In genomic region chr2:92138736-92139135, GRCm38 (mm10) we compare ENCODE assay signal across 18 mouse cellular contexts. TPM values are rescaled to one million over a fixed set of nuclear protein-coding genes. Genes with fewer than 3 reads are reported as not detected.
DNase-seq lines count a peak whose midpoint lies in the region; ATAC-seq lines count a peak whose summit lies in the region.
"Had no signal": no experiment of that assay in that cellular context is flagged by ENCODE, and none has a peak within 500 bp of the region (broad histone marks: within the 10 kb centered on the region; RNA-seq: fewer than 3 reads in every experiment).

No protein-coding gene starts in this region.

- H3K27me3 ChIP-seq in lung, embryonic 16.5 days (ENCODE audit: control insufficient read depth, insufficient read depth, low read depth, low read length): no peaks in the 10 kb centered on the region
- H3K27me3 ChIP-seq: liver, embryonic 15.5 days; stomach, embryonic 15.5 days had no signal

- H3K4me3 ChIP-seq in lung, embryonic 16.5 days (ENCODE audit: low read length): no peak overlapping the region
- H3K4me3 ChIP-seq: forebrain, embryonic 10.5 days; hindbrain, embryonic 10.5 days; liver, embryonic 15.5 days; megakaryocyte, embryonic 14.5 days; stomach, embryonic 15.5 days had no signal

- intact Hi-C loops in heart, postnatal 36 days (cut with DNase I): no loop called here

- no peak overlapping the region for H3K27ac ChIP-seq in lung, embryonic 16.5 days (ENCODE audit: low read length)
- H3K27ac ChIP-seq: forebrain, embryonic 10.5 days; hindbrain, embryonic 10.5 days; liver, embryonic 15.5 days; stomach, embryonic 15.5 days had no signal

- H3K4me1 ChIP-seq in lung, embryonic 16.5 days (replicated peaks; ENCODE audit: control insufficient read depth, insufficient read depth, low read length): peaks cover 11% of the 10 kb centered on the region
- H3K4me1 ChIP-seq: liver, embryonic 15.5 days had no signal

- H3K36me3 ChIP-seq in lung, embryonic 16.5 days (ENCODE audit: control insufficient read depth, insufficient read depth, low read length): no peaks in the 10 kb centered on the region
- H3K36me3 ChIP-seq: forebrain, embryonic 10.5 days; hindbrain, embryonic 10.5 days; liver, embryonic 15.5 days; stomach, embryonic 15.5 days had no signal

- ATAC-seq in lung, embryonic 16.5 days (ENCODE audit: low read depth): peak; percentile 34; the same call in 1 of the 2 replicates
- ATAC-seq: midbrain, embryonic 16.5 days had no signal

- no peak overlapping the region for H3K9ac ChIP-seq in lung, embryonic 16.5 days (ENCODE audit: low read length)
- H3K9ac ChIP-seq: liver, embryonic 15.5 days; stomach, embryonic 15.5 days had no signal

- H3K4me2 ChIP-seq in lung, embryonic 16.5 days (ENCODE audit: low read depth, low read length): no peak overlapping the region
- H3K4me2 ChIP-seq: liver, embryonic 15.5 days; stomach, embryonic 15.5 days had no signal

- DNase-seq in adrenal gland, postnatal 10 days: peak; percentile 15
- no peak for DNase-seq in adrenal gland, postnatal 4 days (ENCODE audit: low spot score in 2 of 2)
- peak; percentile 10 for DNase-seq in heart, postnatal 4 days
- DNase-seq in heart, postnatal 36 days: no peak
- DNase-seq in lung, postnatal 14 days: no peak
- peak; percentile 74 for DNase-seq in adipocyte (ENCODE audit: low spot score)
- DNase-seq: cerebellum, adult 11-12 months; cerebellum, postnatal 14 days; gastrocnemius, postnatal 25 days; kidney, adult 18-20 months; thymus, postnatal 25 days had no signal

- no peaks in the 10 kb centered on the region for H3K9me3 ChIP-seq in lung, embryonic 16.5 days (ENCODE audit: control insufficient read depth, low read length)
- H3K9me3 ChIP-seq: forebrain, embryonic 10.5 days; hindbrain, embryonic 10.5 days; liver, embryonic 15.5 days; megakaryocyte, embryonic 14.5 days; stomach, embryonic 15.5 days had no signal

RNA-seq across cellular contexts. Expression of gene Phf21a, which starts 45.8 kb away (rescaled TPM):
- total RNA-seq in adrenal gland, postnatal 10 days (2021): 10 to 100 TPM; 54.6 to 82.5 TPM
- 100 to 1,000 TPM; 108 to 115 TPM for total RNA-seq in adrenal gland, postnatal 4 days (2021)
- total RNA-seq in heart, postnatal 4 days (2021): 10 to 100 TPM; 38.1 to 41.5 TPM
- 10 to 100 TPM; 24.8 to 30.1 TPM for total RNA-seq in heart, postnatal 36 days (2021)
- 25.5 and 31.4 TPM in 2 replicates for polyA plus RNA-seq in lung, embryonic 16.5 days (2015; fragmentation: Nextera tagmentation; extraction: Ambion mirVana)

Comparison
In these comparisons a context has a peak if more than half of its experiments do, and no peak if none do; other contexts are left out.
1. DNase-seq: peak in adrenal gland, postnatal 10 days (single experiment), heart, postnatal 4 days (single experiment) and adipocyte (single experiment); none in adrenal gland, postnatal 4 days (0 of 2), heart, postnatal 36 days (0 of 2) and lung, postnatal 14 days (single experiment).